Mouse (Mus musculus): ENCODE data around the gene Myh7b. TPM values are rescaled to one million over a fixed set of nuclear protein-coding genes. Genes with fewer than 3 reads are reported as not detected.

Gene Myh7b
- total RNA-seq (2021) = 1 to 10 TPM; 2.7 to 3.7 TPM

DNA sequence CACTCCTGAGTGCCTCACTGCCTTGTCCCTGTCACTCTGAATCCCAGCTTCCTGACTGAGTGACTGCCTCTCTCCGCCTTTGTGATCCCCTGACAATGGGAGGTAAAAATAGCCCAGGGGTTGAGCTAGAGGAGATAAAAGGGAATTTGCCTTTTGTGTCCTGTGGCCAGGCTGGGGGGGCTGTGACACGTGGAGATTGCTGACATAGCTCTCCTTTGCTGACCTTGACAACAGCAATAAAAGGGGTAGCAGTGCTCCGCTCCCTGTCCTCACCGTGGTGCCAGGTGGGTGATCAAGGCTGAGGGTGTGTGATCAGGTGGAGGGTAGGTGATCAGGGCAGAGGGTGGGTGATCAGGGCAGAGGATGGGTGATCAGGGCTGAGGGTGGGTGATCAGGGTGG lies at the start of gene Myh7b:
Gene Myh7b (plus strand): TSS at position 235 of the 400 bp plus-strand sequence.
- DNase-seq (ENCODE audit: extremely low spot score in 1 of 2, low spot score in 1 of 2) = no peak

DNA sequence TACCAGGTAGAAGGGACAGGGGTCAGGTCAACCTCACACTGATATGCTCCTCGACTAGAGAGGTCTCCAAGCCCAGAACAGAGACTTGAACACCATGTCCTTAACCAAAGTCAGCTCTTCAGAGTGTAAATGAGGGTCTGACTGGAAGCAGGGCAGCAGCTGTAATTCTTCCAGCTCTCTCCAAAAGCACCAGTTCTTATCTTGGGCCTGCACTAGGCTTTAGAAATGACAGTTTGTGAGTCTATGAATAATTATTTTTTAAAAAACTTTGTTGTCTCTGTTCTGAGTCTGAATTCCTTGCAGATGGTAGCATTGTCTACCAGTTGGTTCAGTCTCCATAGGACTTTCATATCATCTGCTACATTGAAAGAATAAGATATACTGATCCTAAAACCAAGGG lies 48.8 kb upstream of the Myh7b start:
- DNase-seq (ENCODE audit: extremely low spot score in 1 of 2, low spot score in 1 of 2) = no peak

DNA sequence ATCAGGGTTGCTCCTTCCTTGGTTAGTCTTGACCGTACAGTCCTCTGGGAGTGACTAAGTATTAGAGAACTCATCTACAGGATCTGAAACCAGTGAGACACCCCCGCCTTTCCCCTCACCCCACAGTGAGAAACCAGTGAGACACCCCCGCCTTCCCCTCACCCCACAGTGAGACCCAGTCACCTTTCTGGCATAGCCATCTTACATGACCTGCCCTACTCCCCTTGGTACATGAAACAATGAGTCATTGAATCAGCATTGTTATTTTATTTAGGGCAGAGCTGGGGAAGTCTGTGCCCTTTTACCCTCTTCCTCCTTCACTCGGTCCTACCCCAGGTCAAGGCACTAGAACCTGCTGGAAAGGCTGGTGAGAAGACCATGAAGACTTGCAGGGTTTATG lies 48.1 kb upstream of the Myh7b start:
- DNase-seq (ENCODE audit: extremely low spot score in 1 of 2, low spot score in 1 of 2) = no peak

DNA sequence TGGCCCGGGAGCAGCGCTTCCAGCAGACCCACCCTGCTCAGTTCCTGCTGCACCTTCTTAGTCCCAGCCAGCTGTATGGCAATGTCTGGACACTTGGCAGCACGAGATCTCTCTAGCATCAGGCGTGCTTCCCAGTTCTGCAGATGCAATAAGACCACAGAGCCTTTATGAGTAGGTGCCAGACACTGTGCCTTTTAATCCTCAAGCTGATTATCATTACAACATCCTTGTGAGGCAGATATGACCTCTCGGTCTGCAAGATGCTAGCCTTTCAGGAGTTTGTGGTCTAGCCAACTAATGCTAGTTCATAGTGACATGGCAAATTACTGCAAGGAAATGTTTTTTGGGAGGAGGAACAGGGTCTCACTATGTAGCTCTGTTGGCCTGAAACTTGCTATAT lies 43.3 kb upstream of the Myh7b start:
- DNase-seq (ENCODE audit: extremely low spot score in 1 of 2, low spot score in 1 of 2) = no peak

DNA sequence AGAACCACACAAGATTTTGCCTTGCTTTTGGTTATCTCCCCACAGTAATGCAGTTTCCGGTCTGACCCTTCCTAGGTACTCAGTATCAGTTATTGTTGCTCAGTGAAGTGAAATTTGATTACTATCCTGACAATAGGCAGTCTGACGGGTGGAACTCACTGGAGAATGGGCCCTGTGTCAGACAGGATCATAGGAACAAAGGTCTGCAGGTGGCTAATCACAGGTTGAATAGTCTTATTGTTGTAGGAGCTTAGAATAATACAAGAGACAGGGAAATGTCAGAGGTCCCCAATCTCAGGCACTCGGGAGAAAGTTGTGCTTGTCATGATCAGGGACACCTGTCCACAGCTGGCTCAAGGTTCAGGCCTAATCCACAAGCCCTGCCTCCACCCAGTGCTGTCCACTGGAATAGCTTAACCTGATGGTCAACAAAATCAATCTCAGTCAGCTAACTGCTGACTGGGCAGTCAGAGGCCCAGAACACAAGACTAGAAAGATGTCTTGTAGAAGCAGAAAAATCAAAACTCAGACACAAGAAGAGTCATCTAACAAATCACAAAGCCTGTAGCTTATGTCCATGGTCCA lies 41.7 kb upstream of the Myh7b start:
- no peak for DNase-seq (ENCODE audit: extremely low spot score in 1 of 2, low spot score in 1 of 2)

DNA sequence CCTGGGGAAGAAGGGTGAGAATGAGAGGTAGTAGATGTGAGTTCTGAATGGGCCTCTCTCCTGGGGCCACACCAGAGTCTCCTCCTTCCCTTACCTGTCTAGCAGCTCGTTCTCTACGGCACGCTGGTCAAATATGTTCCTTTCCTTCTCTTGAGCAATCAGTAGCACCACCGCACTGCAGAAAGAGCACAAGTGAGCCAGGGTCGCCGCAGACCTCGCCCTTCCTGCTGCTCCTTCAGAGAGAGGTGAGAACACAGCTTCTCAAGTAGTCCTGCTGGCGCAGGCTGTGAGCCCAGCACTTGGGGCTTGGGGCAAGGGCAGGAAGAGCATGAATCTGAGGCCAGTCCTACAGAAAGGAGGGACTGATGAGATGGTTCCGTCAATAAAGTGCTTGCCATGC lies 38.0 kb upstream of the Myh7b start:
- no peak for DNase-seq (ENCODE audit: extremely low spot score in 1 of 2, low spot score in 1 of 2)

DNA sequence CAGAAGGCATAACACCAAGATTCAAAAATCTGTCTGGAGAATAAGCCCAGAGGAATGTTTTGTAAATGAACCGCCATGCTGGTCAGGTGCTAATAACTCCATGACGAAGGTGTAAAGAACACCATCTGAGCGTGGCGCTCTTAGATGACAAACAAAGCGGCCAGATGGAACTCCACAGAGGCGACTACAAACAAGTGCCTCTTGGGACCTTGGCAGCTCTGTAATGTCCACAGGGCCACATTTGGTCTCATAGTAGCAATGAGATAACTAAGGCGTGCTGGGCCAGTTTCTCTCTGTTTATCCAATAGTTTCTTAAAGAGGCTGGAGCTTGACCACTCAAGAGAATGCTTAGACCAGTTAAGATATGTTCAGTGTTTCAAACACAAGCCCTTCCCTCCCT lies 37.0 kb upstream of the Myh7b start:
- DNase-seq (ENCODE audit: extremely low spot score in 1 of 2, low spot score in 1 of 2) = no peak

DNA sequence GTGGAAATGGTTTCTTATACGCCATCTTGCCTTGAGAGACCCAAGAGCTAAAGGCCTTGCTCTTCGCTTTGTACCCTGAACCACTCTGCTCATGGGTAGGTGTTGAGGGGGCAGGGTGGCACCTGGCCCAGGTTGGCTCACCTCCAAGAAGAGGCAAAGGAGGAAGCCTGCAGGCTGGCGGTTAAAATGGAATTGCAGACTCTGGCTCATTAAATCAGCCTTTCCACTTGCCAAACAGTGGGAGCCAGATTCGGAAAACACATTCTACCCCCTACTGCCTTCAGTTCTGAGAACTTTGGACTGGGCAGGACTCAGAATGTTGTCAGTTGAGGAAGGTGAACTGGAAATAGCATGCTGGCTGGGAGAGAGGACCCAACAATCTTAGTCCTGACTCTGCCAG lies 36.3 kb upstream of the Myh7b start:
- peak in 1 of 2 experiments; percentile 44 for DNase-seq (ENCODE audit: extremely low spot score in 1 of 2, low spot score in 1 of 2)

DNA sequence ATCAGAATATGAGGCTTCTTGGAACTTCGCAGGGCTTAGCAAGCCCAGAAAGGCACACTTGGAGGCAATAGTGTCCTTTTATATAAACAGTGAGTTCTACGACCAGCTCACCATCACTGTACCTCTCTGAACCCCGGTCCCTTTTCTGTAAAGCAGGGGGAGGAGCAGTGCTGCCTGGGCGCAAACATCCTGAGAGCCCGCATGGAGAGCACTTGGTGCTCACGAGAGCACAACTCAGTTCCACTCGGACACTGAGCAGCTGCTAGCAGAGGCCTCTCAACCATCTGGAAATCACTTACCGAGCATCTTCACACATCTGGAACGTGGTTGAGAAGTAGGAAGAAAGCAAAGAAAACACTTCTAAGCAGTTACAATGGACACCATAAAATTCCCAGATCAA lies 34.4 kb upstream of the Myh7b start:
- DNase-seq (ENCODE audit: extremely low spot score in 1 of 2, low spot score in 1 of 2) = no peak

DNA sequence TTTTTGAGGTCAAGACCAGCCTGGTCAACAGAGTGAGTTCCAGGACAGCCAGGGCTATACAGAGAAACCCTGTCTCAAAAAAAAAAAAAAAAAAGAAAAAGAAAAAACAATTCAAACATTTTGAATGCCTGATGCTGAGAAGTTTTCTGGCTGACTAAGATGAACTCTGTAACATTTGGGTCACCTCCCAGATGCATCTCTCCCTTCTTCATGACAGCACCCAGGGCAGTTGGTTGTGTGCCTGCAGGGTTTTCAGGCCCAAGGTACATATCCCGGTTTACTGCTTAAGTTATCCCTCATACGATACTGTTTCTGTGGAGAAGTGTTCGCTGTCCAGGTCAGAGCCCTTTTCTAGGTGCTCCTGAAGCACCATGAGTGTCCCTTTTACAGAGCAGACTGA lies 30.7 kb upstream of the Myh7b start:
- DNase-seq (ENCODE audit: extremely low spot score in 1 of 2, low spot score in 1 of 2) = no peak

DNA sequence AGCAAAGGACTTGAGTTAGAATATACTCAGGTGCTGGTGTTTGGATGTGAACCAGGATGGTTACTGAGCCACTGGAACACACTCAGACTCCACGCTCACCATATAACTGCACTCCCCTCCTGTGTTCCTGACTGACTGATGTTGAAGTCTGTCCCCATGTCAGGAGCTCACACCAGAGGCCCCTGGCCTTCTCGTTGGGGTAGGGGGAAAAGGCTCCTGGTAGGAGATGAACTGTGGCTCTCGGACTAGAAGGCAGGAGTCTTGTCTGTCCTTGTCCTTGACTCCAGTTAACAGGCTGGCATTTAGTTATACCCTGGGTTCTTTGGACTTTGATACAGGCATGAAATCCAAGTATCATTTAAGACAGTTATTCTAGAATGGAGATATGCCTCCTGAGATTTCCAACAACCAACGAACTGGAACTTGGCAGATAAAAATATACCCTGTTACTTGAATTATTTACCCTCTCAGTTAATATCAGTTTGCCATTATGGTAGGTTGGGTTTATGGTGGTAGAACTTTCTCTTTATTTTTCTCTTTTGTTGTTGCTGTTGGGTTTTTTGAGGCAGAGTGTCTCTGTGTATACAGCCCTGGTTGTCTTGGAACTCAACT lies 28.5 kb upstream of the Myh7b start:
- DNase-seq (ENCODE audit: extremely low spot score in 1 of 2, low spot score in 1 of 2) = no peak

DNA sequence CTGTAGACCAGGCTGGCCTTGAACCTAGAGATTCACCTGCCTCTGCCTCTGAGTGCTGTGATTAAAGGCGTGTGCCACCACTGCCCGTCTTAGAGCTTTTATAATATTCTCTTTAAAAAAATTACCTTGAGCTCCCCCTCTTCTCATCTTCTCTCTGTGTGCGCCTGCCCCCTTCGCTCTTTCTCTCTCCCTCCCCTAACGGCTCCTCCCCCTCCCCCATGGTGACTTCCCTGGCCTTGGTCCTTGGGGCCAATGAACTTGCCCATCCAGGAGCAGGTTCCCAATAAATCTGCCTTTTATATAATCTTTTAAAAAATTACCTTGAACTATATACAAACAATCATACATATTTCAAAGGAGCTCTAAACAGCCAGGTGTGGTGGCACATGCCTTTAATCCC lies 28.0 kb upstream of the Myh7b start:
- DNase-seq (ENCODE audit: extremely low spot score in 1 of 2, low spot score in 1 of 2) = no peak

DNA sequence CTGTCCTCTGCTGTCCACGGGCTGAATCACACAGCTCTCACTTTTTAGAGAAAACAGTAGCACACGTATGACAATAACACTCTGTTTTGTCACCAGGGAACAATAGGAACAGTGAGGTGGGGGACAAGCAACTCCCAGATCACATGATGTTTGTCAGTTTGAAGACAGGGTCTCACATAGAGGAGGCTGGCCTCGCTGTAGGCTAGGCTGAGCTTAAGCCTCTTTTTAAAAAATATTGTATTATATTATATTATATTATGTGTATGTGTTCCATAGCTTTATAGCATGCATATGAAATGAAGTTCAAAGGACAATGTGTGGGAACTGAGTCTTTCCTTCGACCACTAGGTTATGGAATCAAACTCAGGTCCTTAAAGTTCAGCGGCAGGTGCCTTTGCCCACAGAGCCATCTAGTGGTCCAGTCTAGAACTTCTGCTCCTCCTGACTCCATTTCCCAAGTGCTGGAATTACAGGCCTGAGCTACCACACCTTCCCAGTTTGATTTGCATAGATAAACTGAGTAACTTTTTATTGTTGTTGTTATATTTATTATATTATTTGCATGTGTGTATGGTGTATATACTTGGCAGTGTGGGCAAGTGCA lies 27.0 kb upstream of the Myh7b start:
- peak; percentile 27 to 64 for DNase-seq (ENCODE audit: extremely low spot score in 1 of 2, low spot score in 1 of 2)

DNA sequence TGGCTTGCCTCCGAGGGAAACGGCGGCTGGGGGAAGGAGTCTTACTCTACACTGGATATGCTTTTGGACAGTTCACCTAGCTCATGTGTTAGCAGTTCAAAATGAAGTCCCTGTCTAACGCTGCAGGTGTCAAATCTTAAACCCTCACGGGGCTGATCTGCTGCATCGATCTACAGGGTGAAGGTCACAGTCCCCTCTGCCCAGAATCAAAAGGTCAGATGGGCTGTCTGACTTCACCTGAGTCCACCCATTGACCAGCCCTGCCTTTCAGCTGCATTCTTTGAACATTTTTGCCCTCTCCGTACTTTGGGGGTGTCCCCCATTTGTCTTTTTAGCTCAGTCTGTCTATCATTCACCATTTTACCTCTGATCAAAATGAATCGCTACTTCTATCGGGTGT lies 25.9 kb upstream of the Myh7b start:
- DNase-seq (ENCODE audit: extremely low spot score in 1 of 2, low spot score in 1 of 2) = no peak

DNA sequence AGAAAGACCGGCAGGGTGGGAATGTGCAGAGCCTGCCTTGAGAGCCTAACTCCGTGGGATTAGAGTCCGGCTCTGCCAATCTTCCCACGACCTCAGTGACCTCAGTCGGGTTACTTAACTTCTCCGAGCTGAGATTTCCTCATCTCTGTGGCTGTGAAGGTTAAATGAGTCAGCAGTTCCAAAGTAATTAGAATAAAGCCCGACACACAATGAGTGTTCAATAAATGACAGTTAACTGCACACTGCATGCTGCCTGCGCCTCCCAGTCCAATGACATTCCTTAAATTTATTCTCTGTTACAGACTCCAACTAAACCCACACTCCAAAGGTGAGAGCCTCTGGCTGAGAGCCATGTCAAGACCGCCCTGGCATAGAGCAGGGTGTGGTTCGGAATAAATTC lies 25.5 kb upstream of the Myh7b start:
- DNase-seq (ENCODE audit: extremely low spot score in 1 of 2, low spot score in 1 of 2) = no peak

DNA sequence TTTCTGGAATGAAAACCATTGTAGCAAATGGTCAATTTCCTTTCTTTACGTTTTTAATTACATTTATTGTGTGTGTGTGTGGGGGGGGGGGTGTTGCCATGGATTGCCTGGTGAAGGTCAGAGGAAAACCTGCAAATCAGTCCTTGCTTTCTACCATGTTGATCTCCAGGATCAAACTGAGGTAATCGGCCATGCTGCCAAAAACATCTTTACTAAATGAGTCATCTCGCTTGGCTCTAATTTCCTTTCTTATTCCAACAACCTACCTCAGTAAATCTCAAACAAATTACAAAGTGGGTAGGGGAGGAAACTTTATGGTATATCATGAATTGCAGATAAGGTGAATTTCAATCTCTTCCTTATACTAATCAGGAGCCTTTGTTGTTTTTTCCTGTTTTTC lies 22.9 kb upstream of the Myh7b start:
- DNase-seq (ENCODE audit: extremely low spot score in 1 of 2, low spot score in 1 of 2) = no peak

DNA sequence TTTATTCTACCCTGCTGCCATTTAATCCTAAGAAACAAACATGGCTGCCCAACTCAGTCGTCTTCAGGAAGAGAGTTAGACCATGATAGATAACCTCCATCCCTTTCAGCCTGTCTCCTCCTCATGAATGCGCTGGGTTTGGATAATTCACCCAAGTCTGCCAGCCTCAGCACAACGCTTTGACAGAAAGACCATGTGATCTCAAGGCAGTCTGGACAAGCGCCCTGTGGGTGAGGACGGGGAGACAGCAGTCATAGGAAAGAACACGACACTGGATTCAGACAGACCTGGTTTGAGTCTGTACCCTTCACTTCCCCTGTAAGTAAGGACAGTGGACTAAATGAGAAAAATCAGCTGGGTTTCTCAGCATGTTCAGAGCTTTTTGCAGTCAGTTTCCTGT lies 21.5 kb upstream of the Myh7b start:
- DNase-seq (ENCODE audit: extremely low spot score in 1 of 2, low spot score in 1 of 2) = no peak

DNA sequence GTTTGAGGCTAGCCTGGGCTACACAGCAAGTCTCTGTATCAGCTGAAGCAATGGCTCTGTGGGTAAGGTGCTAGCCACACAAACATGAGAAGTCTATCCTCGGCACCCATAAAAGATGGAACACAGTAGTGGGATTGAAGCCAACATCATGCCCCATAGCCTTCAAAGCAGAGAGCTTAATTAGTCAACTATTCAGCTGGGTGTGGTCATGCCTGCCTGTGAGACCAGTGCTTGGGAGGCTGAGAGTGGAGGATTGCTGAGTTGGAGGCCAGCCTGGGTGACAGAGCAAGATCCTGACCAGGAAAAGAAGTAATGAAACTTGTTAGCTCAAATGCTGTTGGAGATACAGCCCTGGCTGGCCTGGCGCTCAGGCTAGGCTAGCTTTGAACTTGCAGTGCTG lies 20.1 kb upstream of the Myh7b start:
- no peak for DNase-seq (ENCODE audit: extremely low spot score in 1 of 2, low spot score in 1 of 2)

DNA sequence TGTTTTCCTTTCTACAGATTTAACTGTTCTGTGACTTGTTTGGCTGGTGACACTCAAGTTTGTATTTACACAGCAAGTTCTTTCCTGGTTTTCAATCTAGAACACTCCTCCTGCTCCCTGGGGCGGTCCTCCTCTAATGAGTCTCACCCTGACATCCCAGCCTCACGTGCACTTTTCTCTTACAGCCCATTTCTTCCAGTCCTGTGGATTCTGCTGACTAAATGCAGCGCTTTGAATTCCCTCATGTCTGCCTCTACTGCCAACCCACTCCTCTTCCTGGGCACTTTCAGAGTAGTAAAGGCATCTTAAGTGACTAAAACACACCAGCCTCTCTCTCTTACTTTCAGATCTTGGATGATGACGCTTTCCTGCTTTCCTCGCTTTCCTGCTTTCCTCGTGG lies 19.3 kb upstream of the Myh7b start:
- DNase-seq (ENCODE audit: extremely low spot score in 1 of 2, low spot score in 1 of 2) = no peak

DNA sequence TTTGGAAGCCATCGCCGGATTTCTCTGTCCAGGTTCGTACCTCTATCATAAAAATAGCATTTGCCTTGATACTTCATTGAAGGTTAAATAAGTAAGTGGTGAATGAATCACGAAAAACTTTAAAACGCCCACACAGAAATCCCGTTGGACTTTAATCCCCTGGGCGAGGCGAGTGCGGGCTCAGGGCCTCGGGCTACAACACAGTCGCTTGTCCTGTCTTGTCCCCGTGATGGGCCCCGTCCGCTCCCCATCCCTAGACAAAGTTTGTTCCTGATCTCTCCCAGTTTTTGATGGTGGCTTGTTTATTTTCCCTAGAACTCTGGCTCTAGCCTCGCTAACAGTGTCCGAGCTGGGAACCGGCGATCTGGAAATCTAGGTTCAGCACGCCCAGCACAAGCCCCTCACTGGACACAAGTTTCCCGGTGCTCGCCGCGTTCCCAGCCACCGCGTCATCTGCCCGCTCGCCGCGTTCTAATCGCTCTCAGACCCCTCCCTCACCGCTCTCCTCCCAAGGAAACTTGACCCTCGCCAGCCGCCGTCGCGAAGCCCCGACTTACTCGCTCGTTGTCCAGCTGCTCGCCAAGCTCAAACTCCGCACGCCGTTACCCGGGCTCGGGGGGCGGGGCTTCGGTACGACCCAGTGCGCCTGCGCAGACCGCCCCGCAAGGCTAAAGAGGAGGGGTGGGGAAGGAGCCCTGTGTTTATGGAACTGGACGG lies 18.7 kb upstream of the Myh7b start, which contains the start of gene Gss:
Gene Gss (minus strand): TSS at position 674 of the 717 bp plus-strand sequence.
- peak; percentile 99 for DNase-seq (ENCODE audit: extremely low spot score in 1 of 2, low spot score in 1 of 2)

DNA sequence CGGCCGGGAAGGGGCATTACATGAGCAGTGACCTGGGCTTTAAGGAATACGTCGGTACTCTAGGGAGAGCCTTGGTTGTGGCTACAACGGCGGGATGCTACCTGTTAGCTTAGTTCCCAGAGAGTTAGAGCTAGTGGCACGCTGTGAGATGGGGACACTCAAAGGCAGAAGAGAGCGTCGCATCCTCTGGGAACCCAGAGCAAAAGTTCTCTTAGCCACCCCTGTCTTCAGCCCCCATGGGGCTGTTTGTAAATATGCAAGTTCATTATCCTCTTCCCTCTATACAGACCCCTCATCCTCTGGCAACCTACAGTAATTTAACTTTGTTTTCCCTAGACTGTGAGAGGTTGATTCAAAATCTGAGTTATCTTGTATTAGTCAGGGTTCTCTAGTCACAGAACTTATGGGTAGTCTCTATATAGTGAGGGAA lies 18.1 kb upstream of the Myh7b start:
- no peak for DNase-seq (ENCODE audit: extremely low spot score in 1 of 2, low spot score in 1 of 2)

DNA sequence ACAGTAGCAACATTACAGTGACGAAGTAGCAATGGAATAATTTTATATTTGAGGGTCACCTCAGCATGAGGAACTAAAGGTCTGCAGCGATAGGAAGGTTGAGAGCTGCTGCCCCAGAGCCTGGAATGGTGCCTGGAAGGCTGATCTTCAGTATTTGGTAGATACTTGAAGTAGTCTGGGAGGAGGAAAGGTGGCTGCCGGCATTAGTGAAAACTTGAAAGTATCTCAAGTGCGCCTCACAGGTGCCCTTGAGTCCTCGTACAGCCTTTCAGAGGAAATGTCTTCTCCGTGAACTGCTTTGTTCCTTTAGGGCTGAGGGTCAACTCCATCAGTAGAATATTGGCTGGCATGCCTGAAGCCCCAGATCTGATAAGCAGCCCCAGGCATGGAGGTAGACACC lies 15.5 kb upstream of the Myh7b start:
- no peak for DNase-seq (ENCODE audit: extremely low spot score in 1 of 2, low spot score in 1 of 2)
